Mouse (Mus musculus) c-Kit-positive CD71-positive TER-119-positive erythroid progenitor cells, embryonic 14.5 days (primary cell): ENCODE results near the gene Slc12a4.
A peak's percentile ranks its signal among the peaks of the same experiment; 100 is the strongest.

ENCODE experiments used
- DNase-seq: peaks from one replicate; pipeline ENCODE4 v3.0.0-alpha.2; 2013; ENCODE audit warnings: low spot score

Gene Slc12a4

GRCm38 (mm10) chr8:105932525-105932924 is 33.4 kb downstream of the Slc12a4 start:
- DNase-seq: no peak

- no peak for DNase-seq
These were observed 34.6 kb downstream of the Slc12a4 start for GRCm38 (mm10) chr8:105931271-105931670.

- DNase-seq: peak; percentile 69
These were observed 35.3 kb downstream of the Slc12a4 start for GRCm38 (mm10) chr8:105930602-105931001.

GRCm38 (mm10) chr8:105925123-105925522 is 40.8 kb downstream of the Slc12a4 start:
- no peak for DNase-seq

GRCm38 (mm10) chr8:105919390-105919789 is 46.5 kb downstream of the Slc12a4 start:
- no peak for DNase-seq

- peak; percentile 59 for DNase-seq
These were observed 64.8 kb downstream of the Slc12a4 start for GRCm38 (mm10) chr8:105900941-105901616.

- DNase-seq: peak; percentile 88
These were observed 65.5 kb downstream of the Slc12a4 start, which contains the start of gene Pskh1 for GRCm38 (mm10) chr8:105900180-105900940. Pskh1 (plus strand) TSS chr8:105900441.

- no peak for DNase-seq
These were observed 68.0 kb downstream of the Slc12a4 start for GRCm38 (mm10) chr8:105897801-105898480.
